ENCODE assay signal across 9 mouse cellular contexts in the genomic region with DNA sequence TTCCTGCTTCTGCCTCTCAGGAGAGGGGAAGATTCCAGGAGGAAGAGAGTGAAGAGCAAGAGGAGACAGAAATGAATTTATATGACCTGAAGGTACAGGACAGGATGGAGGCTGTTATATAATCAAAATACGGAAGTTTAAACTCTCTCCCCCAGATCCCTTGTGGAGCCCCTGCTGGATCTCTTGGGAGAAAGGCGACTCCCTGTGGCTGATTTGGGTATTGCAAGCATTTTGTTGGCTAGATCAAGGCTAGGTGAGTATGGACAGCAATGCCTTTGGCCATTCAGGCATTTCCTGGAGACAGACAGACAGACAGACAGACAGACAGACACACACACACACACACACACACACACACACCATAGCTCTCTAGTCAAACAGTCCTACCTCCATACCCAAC. TPM values are rescaled to one million over a fixed set of nuclear protein-coding genes. Genes with fewer than 3 reads are reported as not detected.
A peak's percentile ranks its signal among the peaks of the same experiment; 100 is the strongest.
DNase-seq lines count a peak whose midpoint lies in the region; ATAC-seq lines count a peak whose summit lies in the region.
"Had no signal": no experiment of that assay in that cellular context is flagged by ENCODE, and none has a peak within 500 bp of the region (broad histone marks: within the 10 kb centered on the region; RNA-seq: fewer than 3 reads in every experiment).

No protein-coding gene starts in this region.

- no peak overlapping the region for H3K4me2 ChIP-seq in hindbrain, embryonic 11.5 days (replicated peaks; ENCODE audit: low read depth, low read length)
- no peak overlapping the region for H3K4me2 ChIP-seq in hindbrain, embryonic 16.5 days (ENCODE audit: low read length)
- H3K4me2 ChIP-seq: stomach, embryonic 15.5 days had no signal

- no peaks in the 10 kb centered on the region for H3K36me3 ChIP-seq in hindbrain, embryonic 11.5 days (ENCODE audit: control insufficient read depth, insufficient read depth, low read length)
- H3K36me3 ChIP-seq in hindbrain, embryonic 16.5 days (ENCODE audit: control insufficient read depth, insufficient read depth, low read length) = no peaks in the 10 kb centered on the region
- H3K36me3 ChIP-seq in embryonic facial prominence, embryonic 10.5 days (replicated peaks) = peaks cover 55% of the 10 kb centered on the region

- H3K27me3 ChIP-seq in hindbrain, embryonic 11.5 days (ENCODE audit: control insufficient read depth, insufficient read depth, low read length) = no peaks in the 10 kb centered on the region
- no peaks in the 10 kb centered on the region for H3K27me3 ChIP-seq in hindbrain, embryonic 16.5 days (replicated peaks; ENCODE audit: control insufficient read depth, insufficient read depth, low read length)
- H3K27me3 ChIP-seq in embryonic facial prominence, embryonic 10.5 days (replicated peaks; ENCODE audit: low read depth, poor library complexity, severe bottlenecking) = no peaks in the 10 kb centered on the region
- H3K27me3 ChIP-seq: stomach, embryonic 15.5 days had no signal

- DNase-seq in hindbrain, embryonic 11.5 days (ENCODE audit: low spot score) = peak; percentile 86
- DNase-seq in adrenal gland, adult (ENCODE audit: inconsistent age in 2 of 2, low spot score in 1 of 2) = peak; percentile 89 to 97
- peak; percentile 80 for DNase-seq in embryonic facial prominence, embryonic 10.5 days (ENCODE audit: low spot score)
- peak; percentile 74 for DNase-seq in heart, postnatal 25 days (ENCODE audit: low spot score)
- peak; percentile 25 to 64 for DNase-seq in left cerebral cortex, adult 8-10 months (ENCODE audit: low spot score in 2 of 2)
- DNase-seq in testis, postnatal 10 days (ENCODE audit: low spot score) = peak; percentile 88

- intact Hi-C loops in heart, postnatal 25 days (cut with DNase I) = loop anchor here (2.0 kb wide), 1 partner anchor 89 kb away; no protein-coding TSS in a partner anchor

- no peaks in the 10 kb centered on the region for H3K9me3 ChIP-seq in hindbrain, embryonic 11.5 days (ENCODE audit: control insufficient read depth, low read length)
- H3K9me3 ChIP-seq in hindbrain, embryonic 16.5 days (ENCODE audit: control insufficient read depth, low read length) = no peaks in the 10 kb centered on the region
- no peaks in the 10 kb centered on the region for H3K9me3 ChIP-seq in embryonic facial prominence, embryonic 10.5 days
- H3K9me3 ChIP-seq: stomach, embryonic 15.5 days had no signal

- no peak overlapping the region for H3K9ac ChIP-seq in hindbrain, embryonic 11.5 days (ENCODE audit: low read depth, low read length)
- no peak overlapping the region for H3K9ac ChIP-seq in hindbrain, embryonic 16.5 days (ENCODE audit: low read depth, low read length)
- H3K9ac ChIP-seq: stomach, embryonic 15.5 days had no signal

- WGBS in hindbrain, embryonic 11.5 days = 21% methylated on average over 2 of the region's 2 CpGs
- WGBS in hindbrain, embryonic 16.5 days = 10% methylated on average over 2 of the region's 2 CpGs
- WGBS in embryonic facial prominence, embryonic 10.5 days = 11% methylated on average over 2 of the region's 2 CpGs

- no peaks in the 10 kb centered on the region; the same call in 1 of the 2 replicates for H3K4me1 ChIP-seq in hindbrain, embryonic 11.5 days (replicated peaks; ENCODE audit: control insufficient read depth, insufficient read depth, low read length)
- H3K4me1 ChIP-seq in hindbrain, embryonic 16.5 days (ENCODE audit: control insufficient read depth, insufficient read depth, low read depth, low read length) = 0 out of 2 replicates have a peak, but pooled peaks cover 2% of the 10 kb centered on the region
- H3K4me1 ChIP-seq in embryonic facial prominence, embryonic 10.5 days = peaks cover 28% of the 10 kb centered on the region

- no peak for ATAC-seq in hindbrain, embryonic 11.5 days (ENCODE audit: low FRiP score)
- no peak for ATAC-seq in hindbrain, embryonic 16.5 days
- peak; percentile 72 for ATAC-seq in megakaryocyte-erythroid progenitor cell, adult 5-6 weeks (replicated peaks; ENCODE audit: low FRiP score, low TSS enrichment, poor library complexity, severe bottlenecking)

- H3K4me3 ChIP-seq in hindbrain, embryonic 11.5 days (ENCODE audit: low read depth, low read length) = no peak overlapping the region
- H3K4me3 ChIP-seq in hindbrain, embryonic 16.5 days (ENCODE audit: low read length) = no peak overlapping the region
- H3K4me3 ChIP-seq in embryonic facial prominence, embryonic 10.5 days = no peak overlapping the region
- H3K4me3 ChIP-seq: stomach, embryonic 15.5 days had no signal

- H3K27ac ChIP-seq in hindbrain, embryonic 11.5 days (ENCODE audit: low read depth, low read length) = no peak overlapping the region
- H3K27ac ChIP-seq in hindbrain, embryonic 16.5 days (ENCODE audit: low read depth, low read length) = no peak overlapping the region
- no peak overlapping the region for H3K27ac ChIP-seq in embryonic facial prominence, embryonic 10.5 days (replicated peaks)
- H3K27ac ChIP-seq: stomach, embryonic 15.5 days had no signal

RNA-seq across cellular contexts. Expression of a gene that starts 46.9 kb away (rescaled TPM):
- polyA plus RNA-seq in hindbrain, embryonic 11.5 days (2014; fragmentation: Nextera tagmentation; extraction: Ambion mirVana) = 16.1 and 17.3 TPM in 2 replicates
- polyA plus RNA-seq in hindbrain, embryonic 16.5 days (2015; fragmentation: Nextera tagmentation; extraction: Ambion mirVana) = 13.5 and 13.7 TPM in 2 replicates
- polyA plus RNA-seq in embryonic facial prominence, embryonic 10.5 days (2016; fragmentation: Nextera tagmentation; extraction: Ambion mirVana) = 27.4 and 30.4 TPM in 2 replicates
- 100 to 1,000 TPM; 679 to 701 TPM for total RNA-seq in heart, postnatal 25 days (2021)
- 10 to 100 TPM; 40.6 to 59.2 (median 49.2) TPM for total RNA-seq in left cerebral cortex, adult 8-10 months (2022)
- 62.1 and 69.2 TPM in 2 replicates for total RNA-seq in megakaryocyte-erythroid progenitor cell, adult 5-6 weeks (2014; fragmentation: Nextera tagmentation)
- total RNA-seq in megakaryocyte-erythroid progenitor cell, adult 5-6 weeks (2017) = 17.3 and 25.3 TPM in 2 replicates

RNA-seq across cellular contexts. Expression of a gene that starts 48.0 kb away (rescaled TPM):
- polyA plus RNA-seq in hindbrain, embryonic 11.5 days (2014; fragmentation: Nextera tagmentation; extraction: Ambion mirVana) = 0.56 and 0.66 TPM in 2 replicates
- polyA plus RNA-seq in hindbrain, embryonic 16.5 days (2015; fragmentation: Nextera tagmentation; extraction: Ambion mirVana) = 0.14 and 0.35 TPM in 2 replicates
- polyA plus RNA-seq in embryonic facial prominence, embryonic 10.5 days (2016; fragmentation: Nextera tagmentation; extraction: Ambion mirVana) = 0.06 and 0.15 TPM in 2 replicates
- 1 to 10 TPM; 1.1 to 1.5 TPM for total RNA-seq in heart, postnatal 25 days (2021)
- total RNA-seq in left cerebral cortex, adult 8-10 months (2022) = not detected
- not detected in 2 replicates for total RNA-seq in megakaryocyte-erythroid progenitor cell, adult 5-6 weeks (2014; fragmentation: Nextera tagmentation)
- 0.70 TPM in 1 of 2 replicates, not detected in the other for total RNA-seq in megakaryocyte-erythroid progenitor cell, adult 5-6 weeks (2017)

Comparison
In these comparisons a context has a peak if more than half of its experiments do, and no peak if none do; other contexts are left out.
1. RNA of a gene that starts 46.9 kb away (total RNA-seq): 679 to 701 TPM in heart, postnatal 25 days; 17.3 to 69.2 TPM in megakaryocyte-erythroid progenitor cell, adult 5-6 weeks and 40.6 to 59.2 TPM in left cerebral cortex, adult 8-10 months; every median in the first group is over 4 times any median in the second.
2. Peak in every context shown above with its lines, with median percentiles within 50 percentile points of each other: DNase-seq.